Mouse (Mus musculus) cerebellum, postnatal 36 days (tissue): Measurements from ENCODE around the gene 4933427I04Rik.

Experiments used
- DNase-seq, 2 experiments: peaks; one replicate each; pipeline ENCODE4 v3.0.0; 2021 to 2022; ENCODE audit warnings: mixed read lengths in 2 of 2

The 4933427I04Rik gene

DNA sequence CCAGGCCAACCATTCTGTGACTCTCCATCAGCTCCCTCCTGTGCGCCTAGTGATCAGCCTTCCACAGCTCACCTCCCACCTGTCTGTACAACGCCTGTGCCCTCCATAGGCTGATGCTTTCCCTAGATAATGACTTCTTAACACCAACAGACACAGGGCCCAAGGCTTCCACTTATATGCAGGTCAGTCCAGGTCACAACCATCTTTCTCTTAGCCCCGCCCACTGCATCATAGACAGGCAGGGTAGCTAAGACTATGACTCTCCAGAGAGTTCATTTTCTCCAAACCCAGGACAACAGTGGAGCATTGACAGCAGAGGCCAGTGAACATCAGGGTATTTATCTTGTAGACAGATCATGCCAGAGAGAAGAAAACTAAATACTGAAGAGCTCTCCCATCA lies at the start of gene 4933427I04Rik:
4933427I04Rik (plus strand) TSS at position 301 of the 400 bp plus-strand sequence.
- DNase-seq: no peak

- no peak for DNase-seq
Observed at GRCm38 (mm10) chr4:123810475-123811295, 48.8 kb upstream of the 4933427I04Rik start.

DNA sequence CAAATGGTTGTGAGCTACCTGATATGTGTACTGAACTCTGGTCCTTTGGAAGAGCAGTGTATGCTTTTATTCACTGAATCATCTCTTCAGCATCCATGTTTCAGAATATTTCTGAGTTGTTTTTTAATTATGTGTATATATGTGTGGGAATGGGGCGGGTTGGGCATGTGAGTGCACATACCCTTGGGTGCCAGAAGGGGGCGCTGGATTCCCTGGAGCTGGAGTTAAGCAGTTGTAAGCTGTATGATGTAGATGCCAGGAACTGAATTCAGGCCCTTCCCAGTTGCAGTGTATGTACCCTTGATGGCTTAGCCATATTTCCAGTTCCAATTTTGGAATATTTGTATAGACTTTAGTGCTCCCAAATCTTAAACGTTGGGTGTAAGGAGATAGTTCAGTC lies 47.0 kb upstream of the 4933427I04Rik start:
- DNase-seq: no peak

- no peak for DNase-seq
Observed at GRCm38 (mm10) chr4:123814030-123814501, 45.4 kb upstream of the 4933427I04Rik start.

DNA sequence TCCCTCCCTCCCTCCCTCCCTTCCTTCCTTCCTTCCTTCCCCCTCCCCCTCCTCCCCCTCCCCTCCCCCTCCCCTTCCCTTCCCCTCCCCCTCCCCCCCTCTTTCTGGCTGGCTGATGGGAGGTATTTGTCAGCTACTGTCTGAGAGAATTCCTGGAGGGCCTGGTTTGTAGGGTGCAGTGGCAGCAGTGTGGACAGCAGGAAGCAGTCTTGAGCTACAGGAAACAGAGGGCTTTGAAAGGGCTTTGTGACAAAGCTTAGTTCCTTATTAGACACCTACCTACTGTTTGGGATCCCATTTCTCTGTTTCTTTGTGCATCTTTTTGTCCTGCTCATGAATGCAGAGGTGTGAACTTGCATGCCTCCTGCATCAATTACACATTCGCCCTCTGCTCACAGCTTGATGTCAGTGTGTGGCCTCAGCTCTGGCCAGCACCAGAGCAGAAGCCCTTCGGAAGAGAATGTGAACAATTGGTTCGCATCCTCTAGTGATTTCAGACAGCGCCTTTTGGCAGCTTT lies 40.3 kb upstream of the 4933427I04Rik start:
- no peak for DNase-seq

DNA sequence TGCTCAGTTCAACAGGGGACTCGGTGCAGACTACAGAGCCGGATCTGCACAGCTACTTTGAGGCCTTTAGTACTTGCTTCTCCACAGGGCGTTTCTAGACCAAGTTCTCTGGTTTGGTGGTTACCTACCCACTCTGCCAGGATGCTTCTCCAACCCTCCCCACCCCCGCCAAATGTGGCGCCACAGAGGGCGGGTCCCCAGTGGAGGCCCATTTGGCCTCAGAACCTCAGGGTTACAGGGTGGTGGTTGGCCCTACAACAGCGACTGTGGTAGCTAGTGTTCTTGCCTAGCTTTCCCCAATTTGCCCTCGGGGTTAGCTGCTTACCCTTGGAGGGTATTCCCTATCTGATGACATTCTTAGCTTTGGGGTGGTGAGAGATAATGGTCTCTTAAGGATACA lies 17.4 kb upstream of the 4933427I04Rik start:
- DNase-seq: no peak

GRCm38 (mm10) chr4:123856888-123857287 lies 2.6 kb upstream of the 4933427I04Rik start:
- no peak for DNase-seq

- no peak for DNase-seq
Observed at GRCm38 (mm10) chr4:123858090-123858489, 1.4 kb upstream of the 4933427I04Rik start.

DNA sequence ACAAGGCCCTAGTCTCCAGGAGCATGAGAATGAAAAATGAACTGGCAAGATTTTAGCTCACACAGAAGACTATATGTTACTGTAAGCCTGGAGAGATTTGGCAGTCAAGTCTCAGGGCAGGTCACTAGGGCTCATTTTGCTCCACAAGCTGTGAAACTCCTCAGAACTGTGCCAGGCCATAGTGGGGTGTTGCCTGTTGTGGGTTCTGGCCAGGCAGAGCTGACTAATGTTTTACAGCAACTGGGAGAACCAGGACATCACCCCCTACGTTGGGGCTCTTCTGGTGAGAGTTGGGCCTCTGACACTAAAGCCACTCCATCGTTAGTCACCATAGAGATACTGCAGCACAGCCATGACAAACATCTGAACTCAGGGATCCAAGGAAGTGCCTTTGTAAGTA lies 324 bp downstream of the 4933427I04Rik start:
- DNase-seq: no peak

- DNase-seq: no peak
Observed at GRCm38 (mm10) chr4:123860621-123861020, 1.1 kb downstream of the 4933427I04Rik start.

DNA sequence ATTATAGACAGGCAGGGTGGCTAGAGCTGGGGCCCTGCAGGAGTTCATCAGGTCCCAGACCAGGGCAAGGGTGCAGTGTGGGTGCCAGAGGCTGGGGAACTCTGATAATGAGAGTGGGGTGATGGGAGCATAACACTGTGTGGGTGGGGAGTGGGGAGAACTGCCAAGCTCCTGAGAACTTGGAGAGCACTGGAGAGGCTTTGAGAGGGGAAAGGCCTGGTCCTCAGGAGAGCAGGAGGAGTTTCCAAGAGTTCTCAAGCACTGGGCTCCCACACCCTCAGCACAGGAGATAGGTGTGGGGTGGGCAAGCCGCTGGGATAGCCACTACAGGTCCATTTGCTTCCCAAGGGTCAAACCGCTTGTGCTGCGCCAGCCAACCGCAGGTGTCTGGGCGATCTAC lies 34.2 kb downstream of the 4933427I04Rik start:
- no peak for DNase-seq

GRCm38 (mm10) chr4:123894295-123894694 lies 34.8 kb downstream of the 4933427I04Rik start:
- no peak for DNase-seq

- peak; percentile 45 to 54 for DNase-seq
Observed at GRCm38 (mm10) chr4:123898696-123899095, 39.2 kb downstream of the 4933427I04Rik start.

GRCm38 (mm10) chr4:123903432-123903831 lies 44.0 kb downstream of the 4933427I04Rik start:
- DNase-seq: no peak

DNA sequence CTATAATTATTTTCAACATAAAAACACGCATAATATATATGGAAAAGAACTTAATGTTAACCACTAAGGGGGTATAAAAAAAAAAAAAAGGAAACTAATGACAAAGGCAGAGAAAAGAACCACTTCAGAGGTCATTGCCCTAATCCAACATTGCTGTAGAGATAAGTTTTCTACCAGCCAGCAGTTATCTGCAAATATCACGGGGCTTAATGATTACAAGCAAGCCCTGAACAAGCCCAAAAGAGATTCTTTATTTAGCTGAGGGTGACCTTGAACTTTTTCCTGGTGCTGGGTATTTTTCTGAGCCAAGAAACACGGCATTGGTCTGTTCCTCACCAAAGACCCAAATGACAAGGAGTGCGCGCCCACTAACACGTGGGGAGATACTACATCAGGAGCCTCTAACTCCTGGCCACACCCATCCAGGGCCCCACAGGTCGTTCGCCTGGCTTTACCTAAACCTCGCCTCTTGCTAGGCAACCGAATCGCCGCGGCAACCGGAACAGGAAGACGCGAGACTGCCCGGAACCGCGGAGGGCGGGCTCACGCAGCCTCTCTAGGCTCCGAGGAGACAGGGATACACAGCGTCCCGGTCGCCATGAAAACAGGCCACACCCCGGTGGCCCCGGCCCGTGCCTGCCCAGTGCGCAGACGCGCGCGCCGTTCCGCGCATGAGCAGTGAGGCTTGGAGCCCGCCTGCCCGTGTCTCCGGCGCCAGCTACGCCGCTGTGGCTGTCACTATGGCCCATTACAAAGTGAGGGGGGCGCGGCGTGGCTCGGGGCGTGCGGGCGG lies 45.0 kb downstream of the 4933427I04Rik start, which contains the start of gene Mycbp:
Mycbp (plus strand) TSS at position 500 of the 793 bp plus-strand sequence.
- peak; percentile 99 for DNase-seq

- DNase-seq: no peak
Observed at GRCm38 (mm10) chr4:123905126-123905668, 45.7 kb downstream of the 4933427I04Rik start.

DNA sequence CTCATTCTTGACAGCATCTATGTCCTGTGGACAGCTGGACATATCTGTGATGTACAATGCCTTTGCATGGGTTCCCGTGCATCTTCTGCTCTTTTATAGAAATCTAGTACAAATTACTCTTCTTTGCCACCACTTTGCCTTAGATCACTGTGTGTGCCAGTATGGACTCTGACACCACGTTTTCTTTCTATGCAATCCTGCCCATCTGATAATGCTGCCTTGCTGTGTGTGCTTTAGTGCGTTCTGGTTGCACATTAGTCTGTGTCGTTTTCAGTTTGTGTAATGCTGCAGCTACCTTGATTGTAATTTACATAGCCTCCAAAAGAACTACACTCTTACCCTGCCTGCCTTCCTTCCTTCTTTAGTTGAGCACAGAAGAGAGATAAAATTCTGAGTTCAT lies 52.0 kb downstream of the 4933427I04Rik start:
- DNase-seq: no peak

DNA sequence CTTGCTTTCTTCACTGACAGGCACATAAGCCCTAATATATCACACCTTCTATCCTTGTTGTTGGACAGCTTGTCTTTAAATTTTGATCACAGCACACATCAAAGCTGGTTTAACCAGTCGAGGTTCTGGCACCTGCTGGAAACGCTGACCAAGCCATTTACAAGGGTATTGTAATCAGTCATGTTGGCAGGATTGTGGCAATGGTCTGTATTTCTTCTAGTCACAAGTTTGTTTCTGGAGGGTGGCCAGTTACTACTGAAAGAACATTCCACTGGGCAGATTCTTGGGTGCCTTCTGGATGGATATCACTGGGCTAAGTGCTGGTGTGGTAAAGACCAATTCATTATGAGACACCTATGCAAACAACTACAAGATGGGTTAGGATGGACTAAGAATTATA lies 53.0 kb downstream of the 4933427I04Rik start:
- DNase-seq: no peak
